Mouse (Mus musculus) hindbrain, embryonic 15.5 days (tissue): ENCODE measurements at regions not wholly inside any gene's neighbourhood (a gene's known extent, or its start where the extent isn't known, plus 50 kb on each side); places are given as distances from the start of the nearest gene placed in this dataset.

Experiments
- ATAC-seq: fragments of 200-750 bp; cut with Nextera tagmentation; 2 replicates; pipeline ENCODE4 v1.8.0; 2017; ENCODE audit warnings: low read depth, moderate number of reproducible peaks, moderate TSS enrichment; ENCODE audit not compliant: low FRiP score
- H3K27ac ChIP-seq: fragments of 300-500 bp; sonication (generic); replicated peaks from 2 replicates; pipeline ENCODE4 v1.5.1; 2015; ENCODE audit warnings: mild to moderate bottlenecking, inconsistent platforms
- H3K27me3 ChIP-seq: fragments of 300-500 bp; sonication (generic); 2 replicates; pipeline ENCODE4 v1.6.1; 2015; ENCODE audit warnings: control low read depth, inconsistent platforms
- H3K36me3 ChIP-seq: fragments of 300-500 bp; sonication (generic); 2 replicates; pipeline ENCODE4 v1.6.1; 2015; ENCODE audit warnings: control low read depth, inconsistent platforms
- H3K4me1 ChIP-seq: fragments of 300-500 bp; sonication (generic); replicated peaks from 2 replicates; pipeline ENCODE4 v1.6.1; 2015; ENCODE audit warnings: control low read depth, inconsistent platforms
- H3K4me2 ChIP-seq: fragments of 300-500 bp; sonication (generic); 2 replicates; pipeline ENCODE4 v1.6.1; 2015; ENCODE audit warnings: moderate library complexity, mild to moderate bottlenecking, inconsistent platforms
- H3K4me3 ChIP-seq: fragments of 300-500 bp; sonication (generic); 2 replicates; pipeline ENCODE4 v1.5.1; 2015; ENCODE audit warnings: mild to moderate bottlenecking, inconsistent platforms
- H3K9ac ChIP-seq: fragments of 300-500 bp; sonication (generic); 2 replicates; pipeline ENCODE4 v1.6.1; 2015; ENCODE audit warnings: inconsistent platforms
- H3K9me3 ChIP-seq: fragments of 300-500 bp; sonication (generic); 2 replicates; pipeline ENCODE4 v1.6.1; 2016; ENCODE audit warnings: control low read depth, inconsistent platforms
- WGBS: fragments of 180-500 bp; shearing (Covaris S2); methylation state at CpG from one replicate; pipeline ENCODE4 v1.1.7; 2015; 5-methylcytosine and 5-hydroxymethylcytosine counted together

GRCm38 (mm10) chr3:143995045-143995444 is 210.0 kb downstream of the Lmo4 start:
- no peaks in the 10 kb centered on the region for H3K36me3 ChIP-seq
- no peaks in the 10 kb centered on the region for H3K4me1 ChIP-seq
- no peak overlapping the region for H3K4me2 ChIP-seq
- H3K27me3 ChIP-seq, result no peaks in the 10 kb centered on the region
- H3K9ac ChIP-seq, result no peak overlapping the region
- 98% methylated on average over 3 of the region's 3 CpGs for WGBS
- H3K4me3 ChIP-seq, result no peak overlapping the region
- no peak overlapping the region for H3K27ac ChIP-seq
- H3K9me3 ChIP-seq, result no peaks in the 10 kb centered on the region
- ATAC-seq, result no peak

DNA sequence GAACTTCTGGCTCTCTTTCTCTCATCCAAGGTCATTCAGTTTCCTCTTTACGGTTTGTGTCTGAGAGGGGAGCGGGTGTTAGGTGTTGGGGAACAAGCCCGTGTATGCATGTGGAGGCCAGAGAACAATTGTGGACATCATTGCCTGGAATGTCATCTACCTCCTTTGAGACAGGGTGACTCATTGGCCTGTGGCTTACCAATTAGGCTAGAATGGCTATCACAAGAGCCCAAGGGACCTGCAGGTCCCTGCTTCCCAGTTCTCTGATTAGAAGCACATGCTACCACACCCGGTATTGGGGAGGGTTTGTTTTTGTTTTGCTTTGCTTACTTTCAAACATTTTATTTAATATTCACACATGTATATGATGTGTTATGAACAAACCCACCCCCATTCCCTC is 216.0 kb downstream of the Lmo4 start:
- no peak overlapping the region for H3K4me3 ChIP-seq
- H3K9me3 ChIP-seq, result no peaks in the 10 kb centered on the region
- H3K36me3 ChIP-seq, result no peaks in the 10 kb centered on the region
- no peak overlapping the region for H3K9ac ChIP-seq
- H3K4me2 ChIP-seq, result no peak overlapping the region
- no peak for ATAC-seq
- no peaks in the 10 kb centered on the region for H3K27me3 ChIP-seq
- H3K4me1 ChIP-seq, result no peaks in the 10 kb centered on the region
- no peak overlapping the region for H3K27ac ChIP-seq
- WGBS, result 90% methylated on average over 4 of the region's 4 CpGs

GRCm38 (mm10) chr3:143988037-143988436 is 217.0 kb downstream of the Lmo4 start:
- Histone ChIP-seq H3K27me3 (no peaks in the 10 kb centered on the region), H3K4me1 (no peaks in the 10 kb centered on the region), H3K4me2 (no peak overlapping the region), H3K9me3 (no peaks in the 10 kb centered on the region), H3K4me3 (no peak overlapping the region), H3K27ac (no peak overlapping the region), H3K9ac (no peak overlapping the region), H3K36me3 (no peaks in the 10 kb centered on the region)
- WGBS, result 97% methylated on average over 5 of the region's 5 CpGs
- no peak for ATAC-seq

DNA sequence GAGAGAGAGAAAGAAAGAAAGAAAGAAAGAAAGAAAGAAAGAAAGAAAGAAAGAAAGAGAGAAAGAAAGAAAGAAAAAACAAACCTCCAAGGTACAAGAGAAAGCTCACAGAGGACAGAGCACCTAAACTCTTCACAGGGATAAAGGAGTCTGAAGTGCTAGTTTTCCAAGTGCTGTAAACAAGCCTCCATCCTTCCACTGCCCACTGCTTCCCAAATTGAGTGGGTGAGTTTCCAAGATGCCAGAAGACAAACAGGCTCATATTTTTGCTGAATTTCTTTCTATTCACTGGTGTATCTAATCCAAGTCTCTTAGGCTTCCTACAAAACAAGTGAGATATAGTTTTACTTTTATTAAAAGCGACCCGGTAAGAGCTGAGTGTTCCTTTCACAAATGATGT is 218.2 kb downstream of the Lmo4 start:
- Histone ChIP-seq H3K36me3 (no peaks in the 10 kb centered on the region), H3K27me3 (no peaks in the 10 kb centered on the region), H3K9ac (no peak overlapping the region), H3K4me2 (no peak overlapping the region), H3K4me3 (no peak overlapping the region), H3K9me3 (no peaks in the 10 kb centered on the region), H3K27ac (no peak overlapping the region), H3K4me1 (no peaks in the 10 kb centered on the region)
- no peak for ATAC-seq
- WGBS, result 97% methylated on average over 2 of the region's 2 CpGs

- Histone ChIP-seq H3K27ac (no peak overlapping the region), H3K9me3 (no peaks in the 10 kb centered on the region), H3K36me3 (no peaks in the 10 kb centered on the region), H3K4me1 (no peaks in the 10 kb centered on the region), H3K4me3 (no peak overlapping the region), H3K4me2 (no peak overlapping the region), H3K27me3 (no peaks in the 10 kb centered on the region), H3K9ac (no peak overlapping the region)
- ATAC-seq, result no peak
- 71% methylated on average over 5 of the region's 5 CpGs for whole genome bisulfite sequencing
These were observed 218.9 kb downstream of the Lmo4 start for GRCm38 (mm10) chr3:143986200-143986506.

GRCm38 (mm10) chr3:143985349-143986199 is 219.4 kb downstream of the Lmo4 start:
- Histone ChIP-seq H3K4me3 (no peak overlapping the region), H3K9me3 (no peaks in the 10 kb centered on the region), H3K27me3 (no peaks in the 10 kb centered on the region), H3K36me3 (no peaks in the 10 kb centered on the region), H3K4me2 (no peak overlapping the region), H3K9ac (no peak overlapping the region), H3K27ac (no peak overlapping the region), H3K4me1 (no peaks in the 10 kb centered on the region)
- no peak for ATAC-seq
- 58% methylated on average over 6 of the region's 6 CpGs for WGBS

- H3K36me3 ChIP-seq, result no peaks in the 10 kb centered on the region
- 92% methylated on average over 2 of the region's 2 CpGs for WGBS
- no peak for ATAC-seq
These were observed 226.3 kb downstream of the Lmo4 start for GRCm38 (mm10) chr3:143978703-143979102.

GRCm38 (mm10) chr3:143977886-143978447 is 227.1 kb downstream of the Lmo4 start:
- 92% methylated on average over 7 of the region's 7 CpGs for WGBS

More at GRCm38 (mm10) chr3:143978703-143979102, 226.3 kb downstream of the Lmo4 start:
- H3K4me3 ChIP-seq, result no peak overlapping the region
- H3K27me3 ChIP-seq, result no peaks in the 10 kb centered on the region
- H3K9me3 ChIP-seq, result no peaks in the 10 kb centered on the region
- H3K4me1 ChIP-seq, result no peaks in the 10 kb centered on the region
- no peak overlapping the region for H3K27ac ChIP-seq
- H3K4me2 ChIP-seq, result no peak overlapping the region
- H3K9ac ChIP-seq, result no peak overlapping the region

GRCm38 (mm10) chr3:143973582-143973981 is 231.4 kb downstream of the Lmo4 start:
- Histone ChIP-seq H3K4me2 (no peak overlapping the region), H3K4me3 (no peak overlapping the region), H3K27ac (no peak overlapping the region), H3K4me1 (no peaks in the 10 kb centered on the region), H3K36me3 (no peaks in the 10 kb centered on the region), H3K9me3 (no peaks in the 10 kb centered on the region), H3K27me3 (no peaks in the 10 kb centered on the region), H3K9ac (no peak overlapping the region)
- no peak for ATAC-seq
- 66% methylated on average over 9 of the region's 9 CpGs for WGBS

More at GRCm38 (mm10) chr3:143977886-143978447, 227.1 kb downstream of the Lmo4 start:
- H3K4me3 ChIP-seq, result no peak overlapping the region
- no peak for ATAC-seq
- no peaks in the 10 kb centered on the region for H3K36me3 ChIP-seq
- no peaks in the 10 kb centered on the region for H3K4me1 ChIP-seq
- no peaks in the 10 kb centered on the region for H3K9me3 ChIP-seq
- no peaks in the 10 kb centered on the region for H3K27me3 ChIP-seq
- H3K9ac ChIP-seq, result no peak overlapping the region
- no peak overlapping the region for H3K4me2 ChIP-seq
- H3K27ac ChIP-seq, result no peak overlapping the region

DNA sequence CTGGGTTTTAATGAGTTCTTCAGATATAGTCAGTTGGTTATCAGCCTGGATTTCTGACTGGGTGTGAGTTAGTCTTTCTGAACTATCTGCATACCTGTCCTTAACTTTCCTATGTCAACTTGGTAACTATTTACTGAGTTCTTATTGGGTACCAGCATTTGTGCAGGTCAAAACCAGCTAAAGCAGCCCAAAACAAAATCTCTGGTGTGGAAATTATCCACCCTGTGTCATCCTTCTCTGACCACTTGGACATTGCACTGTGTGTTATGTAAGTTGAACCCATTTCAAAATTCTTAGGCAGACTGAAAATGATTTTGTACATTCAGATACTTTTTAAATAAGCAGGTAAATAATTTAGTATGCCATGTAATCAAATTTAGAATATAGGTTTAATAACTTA is 232.7 kb downstream of the Lmo4 start:
- no peak overlapping the region for H3K9ac ChIP-seq
- H3K4me3 ChIP-seq, result no peak overlapping the region
- no peaks in the 10 kb centered on the region for H3K9me3 ChIP-seq
- ATAC-seq, result no peak
- no peaks in the 10 kb centered on the region for H3K4me1 ChIP-seq
- H3K27ac ChIP-seq, result no peak overlapping the region
- no peaks in the 10 kb centered on the region for H3K36me3 ChIP-seq
- no peak overlapping the region for H3K4me2 ChIP-seq
- H3K27me3 ChIP-seq, result no peaks in the 10 kb centered on the region

GRCm38 (mm10) chr3:143970771-143971170 is 234.2 kb downstream of the Lmo4 start:
- Histone ChIP-seq H3K9me3 (no peaks in the 10 kb centered on the region), H3K27ac (no peak overlapping the region), H3K9ac (no peak overlapping the region), H3K4me1 (no peaks in the 10 kb centered on the region), H3K27me3 (no peaks in the 10 kb centered on the region), H3K36me3 (no peaks in the 10 kb centered on the region), H3K4me2 (no peak overlapping the region), H3K4me3 (no peak overlapping the region)
- no peak for ATAC-seq
- 78% methylated on average over 11 of the region's 11 CpGs for WGBS

GRCm38 (mm10) chr3:143955508-143955907 is 249.5 kb downstream of the Lmo4 start:
- Histone ChIP-seq H3K27me3 (no peaks in the 10 kb centered on the region), H3K9me3 (no peaks in the 10 kb centered on the region), H3K4me3 (no peak overlapping the region), H3K36me3 (no peaks in the 10 kb centered on the region), H3K27ac (no peak overlapping the region), H3K4me2 (no peak overlapping the region), H3K9ac (no peak overlapping the region), H3K4me1 (no peaks in the 10 kb centered on the region)
- WGBS, result 95% methylated on average over 7 of the region's 7 CpGs
- ATAC-seq, result no peak

- WGBS, result 87% methylated on average over 7 of the region's 7 CpGs
- Histone ChIP-seq H3K4me2 (no peak overlapping the region), H3K27me3 (no peaks in the 10 kb centered on the region)
These were observed 250.2 kb downstream of the Lmo4 start for GRCm38 (mm10) chr3:143954822-143955221.

More at GRCm38 (mm10) chr3:143954822-143955221, 250.2 kb downstream of the Lmo4 start:
- Histone ChIP-seq H3K36me3 (no peaks in the 10 kb centered on the region), H3K4me3 (no peak overlapping the region), H3K27ac (no peak overlapping the region), H3K9me3 (no peaks in the 10 kb centered on the region), H3K4me1 (no peaks in the 10 kb centered on the region), H3K9ac (no peak overlapping the region)
- ATAC-seq, result no peak
